Mouse (Mus musculus) cerebellum, adult 2 months (tissue): ENCODE measurements around the gene Galr3.

ENCODE experiments used
- CTCF ChIP-seq: fragments of 200-500 bp; IDR thresholded peaks from 2 replicates; pipeline ENCODE4 v1.5.1; 2011; ENCODE audit warnings: low read depth, mild to moderate bottlenecking, control low read depth, low read length, moderate library complexity, borderline replicate concordance; ENCODE audit not compliant: insufficient read depth
- POLR2A ChIP-seq: fragments of 200-500 bp; IDR thresholded peaks from 2 replicates; pipeline ENCODE4 v1.6.1; 2011; ENCODE audit warnings: low read length, control low read depth, borderline replicate concordance; ENCODE audit not compliant: insufficient read depth

- no peak for TF ChIP-seq POLR2A
- TF ChIP-seq CTCF: no peak
Observed at GRCm38 (mm10) chr15:79065086-79065770, 23.5 kb downstream of the Galr3 start.
